Mouse (Mus musculus) liver, postnatal 0 days (tissue): ENCODE data around the gene Dock9. TPM values are rescaled to one million over a fixed set of nuclear protein-coding genes. Genes with fewer than 3 reads are reported as not detected.

Experiments used
- ATAC-seq: fragments of 200-750 bp; cut with Nextera tagmentation; 2 replicates; pipeline ENCODE4 v1.8.0; 2017; ENCODE audit warnings: mild to moderate bottlenecking, moderate library complexity
- DNase-seq: peaks from one replicate; pipeline ENCODE4 v3.0.0-alpha.2; 2016
- H3K27ac ChIP-seq: fragments of 300-500 bp; sonication (generic); 2 replicates; pipeline ENCODE4 v1.5.1; 2014; ENCODE audit warnings: antibody characterized with exemption, moderate library complexity, mild to moderate bottlenecking, low read depth
- H3K27me3 ChIP-seq: fragments of 300-500 bp; sonication (generic); 2 replicates; pipeline ENCODE4 v1.6.1; 2014; ENCODE audit warnings: low read length, control low read depth, mixed read lengths; ENCODE audit not compliant: insufficient read depth
- H3K36me3 ChIP-seq: fragments of 300-500 bp; sonication (generic); replicated peaks from 2 replicates; pipeline ENCODE4 v1.6.1; 2014; ENCODE audit warnings: mild to moderate bottlenecking, control low read depth, low read length, moderate library complexity, mixed read lengths; ENCODE audit not compliant: insufficient read depth
- H3K4me1 ChIP-seq: fragments of 300-500 bp; sonication (generic); 2 replicates; pipeline ENCODE4 v1.6.1; 2014; ENCODE audit warnings: antibody characterized with exemption, mild to moderate bottlenecking, control low read depth; ENCODE audit not compliant: insufficient read depth
- H3K4me2 ChIP-seq: fragments of 300-500 bp; sonication (generic); 2 replicates; pipeline ENCODE4 v1.6.1; 2014; ENCODE audit warnings: low read depth, mild to moderate bottlenecking, low read length, moderate library complexity, mixed read lengths
- H3K4me3 ChIP-seq: fragments of 300-500 bp; sonication (generic); 2 replicates; pipeline ENCODE4 v1.5.1; 2014; ENCODE audit warnings: low read depth, low read length
- H3K9ac ChIP-seq: fragments of 300-500 bp; sonication (generic); replicated peaks from 2 replicates; pipeline ENCODE4 v1.6.1; 2014; ENCODE audit warnings: mild to moderate bottlenecking, moderate library complexity
- H3K9me3 ChIP-seq: fragments of 300-500 bp; sonication (generic); 2 replicates; pipeline ENCODE4 v1.6.1; 2016; ENCODE audit warnings: mild to moderate bottlenecking, control low read depth, low read length, mixed read lengths
- CTCF ChIP-seq: sonication (generic); IDR thresholded peaks from 2 replicates; pipeline ENCODE4 v1.5.1; 2016; ENCODE audit warnings: antibody characterized with exemption, low read depth
- EP300 ChIP-seq: IDR thresholded peaks from 2 replicates; pipeline ENCODE4 v1.6.1; 2016; ENCODE audit warnings: antibody characterized with exemption, low read depth, mild to moderate bottlenecking
- WGBS: fragments of 180-500 bp; shearing (Covaris S2); extraction: QIAGEN DNeasy Blood & Tissue Kit; methylation state at CpG from one replicate; pipeline ENCODE4 v1.1.7; 2014; ENCODE audit not compliant: insufficient replicate concordance; 5-methylcytosine and 5-hydroxymethylcytosine counted together
- polyA plus RNA-seq: library from polyadenylated mRNA; unstranded; fragments of >200 nt; fragmentation: Nextera tagmentation; extraction: Ambion mirVana; gene quantifications from 2 replicates; pipeline ENCODE4 v1.2.1, GENCODE M21; 2015

Gene Dock9
- polyA plus RNA-seq, 1 experiment from 2014 or later = 1.4 TPM

DNA sequence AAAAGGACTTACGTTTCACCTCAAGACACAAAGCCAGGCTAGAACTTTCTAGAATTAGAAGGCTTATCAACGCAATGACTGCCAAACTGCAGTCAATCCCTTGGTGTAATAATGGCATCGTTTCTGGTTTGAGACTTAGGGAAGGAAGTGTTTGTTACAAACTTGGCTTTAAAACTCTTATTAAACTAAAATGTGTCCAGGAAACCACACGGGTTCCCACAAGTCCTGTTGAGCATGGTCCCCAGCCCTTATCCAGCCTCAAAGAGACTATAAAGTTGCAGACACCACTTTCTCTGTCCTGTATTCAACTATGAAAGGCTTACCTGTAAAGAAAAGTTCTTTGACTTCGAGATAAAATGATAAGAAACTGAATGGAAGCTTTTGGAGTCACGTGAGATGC lies 149.9 kb downstream of the Dock9 start:
- ATAC-seq = no peak
- Histone ChIP-seq H3K9ac (no peak overlapping the region), H3K4me2 (no peak overlapping the region), H3K27ac (peak overlapping the region; percentile 30; the same call in 1 of the 2 replicates), H3K4me3 (no peak overlapping the region), H3K36me3 (no peaks in the 10 kb centered on the region), H3K9me3 (no peaks in the 10 kb centered on the region), H3K27me3 (no peaks in the 10 kb centered on the region), H3K4me1 (peaks cover 7% of the 10 kb centered on the region)
- no peak for DNase-seq
- 42% methylated on average over 6 of the region's 6 CpGs for WGBS
- TF ChIP-seq CTCF (no peak), EP300 (no peak)

DNA sequence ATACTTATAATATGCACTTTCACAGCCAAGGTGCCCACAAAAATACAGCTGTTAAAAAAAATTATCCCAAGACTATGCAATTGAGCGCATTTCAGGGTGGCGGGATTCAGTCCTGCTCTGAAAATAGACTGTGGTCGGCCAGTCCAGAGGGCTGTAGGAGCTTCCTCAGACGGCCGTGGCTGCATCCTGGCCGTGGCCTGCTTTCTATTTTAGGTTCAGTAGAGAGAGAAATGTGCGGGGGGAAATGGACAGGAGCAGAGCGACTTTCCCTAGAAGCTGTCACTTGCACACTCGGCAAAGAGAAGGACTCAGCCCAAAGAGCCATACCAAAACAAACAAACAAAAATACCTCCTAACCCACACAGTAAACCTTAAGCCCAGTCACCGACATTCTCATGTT lies 151.0 kb downstream of the Dock9 start:
- H3K4me2 ChIP-seq = peak overlapping the region; percentile 7; the same call in 1 of the 2 replicates
- peak overlapping the region; percentile 41; the same call in 1 of the 2 replicates for H3K27ac ChIP-seq

DNA sequence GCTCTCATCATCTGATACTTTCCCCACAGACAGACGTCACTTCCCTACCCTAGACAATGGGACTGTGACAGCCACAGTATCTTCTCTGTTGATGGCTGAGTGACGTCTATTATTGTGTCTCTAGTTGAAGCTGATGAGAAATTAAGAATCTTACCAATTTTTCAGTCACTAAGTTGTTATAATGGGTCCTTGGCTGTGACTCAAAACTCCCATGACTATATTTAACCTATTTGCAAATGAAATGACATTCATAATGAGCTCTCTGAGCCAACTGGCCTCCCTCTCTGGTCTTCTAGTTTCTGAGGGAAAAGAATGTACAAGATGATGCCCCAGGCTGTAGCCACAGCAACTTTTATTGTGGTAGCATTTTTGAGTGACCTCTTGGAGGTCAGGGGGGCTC lies 153.3 kb downstream of the Dock9 start:
- Histone ChIP-seq H3K4me2 (no peak overlapping the region), H3K27me3 (no peaks in the 10 kb centered on the region), H3K4me1 (peaks cover 7% of the 10 kb centered on the region), H3K9me3 (no peaks in the 10 kb centered on the region), H3K9ac (no peak overlapping the region), H3K36me3 (peaks cover 3% of the 10 kb centered on the region), H3K27ac (no peak overlapping the region), H3K4me3 (no peak overlapping the region)
- ATAC-seq = no peak
- 74% methylated on average over 2 of the region's 2 CpGs for WGBS
- TF ChIP-seq CTCF = no peak
- TF ChIP-seq EP300 = no peak
- DNase-seq = no peak

More for the DNA sequence above, 151.0 kb downstream of the Dock9 start:
- H3K9ac ChIP-seq = no peak overlapping the region
- 30% methylated on average over 10 of the region's 10 CpGs for WGBS
- H3K9me3 ChIP-seq = no peaks in the 10 kb centered on the region
- H3K4me3 ChIP-seq = no peak overlapping the region
- no peaks in the 10 kb centered on the region for H3K27me3 ChIP-seq
- DNase-seq (no peak), ATAC-seq (no peak)
- no peak for TF ChIP-seq EP300
- TF ChIP-seq CTCF = no peak
- peaks cover 7% of the 10 kb centered on the region for H3K4me1 ChIP-seq
- H3K36me3 ChIP-seq = no peaks in the 10 kb centered on the region

DNA sequence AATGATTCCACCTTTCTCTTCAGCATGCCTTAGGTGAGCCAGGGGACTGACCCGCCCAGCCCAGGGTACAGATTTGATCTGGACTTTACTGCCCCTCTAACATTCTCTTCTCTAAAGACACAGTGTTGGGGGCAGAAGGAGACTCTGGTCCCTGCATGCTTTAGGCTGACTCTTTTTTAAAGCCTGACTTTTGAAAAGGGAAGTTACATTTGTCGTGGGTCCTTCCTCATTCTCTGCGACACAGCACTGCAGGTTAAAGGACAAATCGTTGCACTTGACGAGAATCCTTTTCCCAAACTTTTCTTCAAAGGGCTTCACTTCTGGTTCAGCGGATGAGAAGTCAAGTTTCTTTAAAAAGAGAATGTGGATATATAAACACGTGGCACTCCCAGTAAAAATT lies 156.4 kb downstream of the Dock9 start:
- ATAC-seq (no peak), DNase-seq (no peak)
- Histone ChIP-seq H3K9me3 (no peaks in the 10 kb centered on the region), H3K4me1 (no peaks in the 10 kb centered on the region), H3K4me2 (no peak overlapping the region), H3K27ac (no peak overlapping the region), H3K36me3 (peaks cover 6% of the 10 kb centered on the region), H3K4me3 (no peak overlapping the region), H3K27me3 (no peaks in the 10 kb centered on the region), H3K9ac (no peak overlapping the region)
- TF ChIP-seq EP300 (no peak), CTCF (no peak)
- 51% methylated on average over 7 of the region's 7 CpGs for WGBS

DNA sequence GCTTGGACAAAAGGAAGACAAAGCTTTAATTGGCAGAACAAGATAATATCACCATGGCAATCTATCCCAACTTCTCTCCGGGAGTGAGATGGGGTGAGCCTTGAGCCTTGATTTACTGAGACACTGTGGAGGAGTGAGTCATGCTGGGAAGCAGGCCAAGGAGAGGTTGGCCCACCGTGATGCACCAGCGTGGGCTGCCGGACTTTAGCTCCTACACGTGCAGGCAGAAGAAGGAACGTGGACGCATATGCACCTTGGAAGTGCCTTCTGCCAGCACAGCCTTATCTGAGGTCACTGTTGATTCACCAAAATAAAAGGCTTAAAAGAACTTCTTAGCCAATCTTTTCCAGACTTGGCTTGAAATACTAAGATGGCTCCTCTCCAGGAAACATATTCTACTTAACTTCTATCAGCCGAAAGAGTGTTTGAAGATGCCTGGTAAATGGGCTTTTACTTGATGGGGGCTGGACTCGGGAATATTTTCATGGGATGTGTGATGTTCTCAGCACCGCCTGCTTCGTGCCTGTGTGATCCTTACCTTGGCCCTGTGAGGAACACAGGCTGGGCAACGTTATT lies 160.6 kb downstream of the Dock9 start:
- no peak for ATAC-seq
- H3K9me3 ChIP-seq = no peaks in the 10 kb centered on the region

DNA sequence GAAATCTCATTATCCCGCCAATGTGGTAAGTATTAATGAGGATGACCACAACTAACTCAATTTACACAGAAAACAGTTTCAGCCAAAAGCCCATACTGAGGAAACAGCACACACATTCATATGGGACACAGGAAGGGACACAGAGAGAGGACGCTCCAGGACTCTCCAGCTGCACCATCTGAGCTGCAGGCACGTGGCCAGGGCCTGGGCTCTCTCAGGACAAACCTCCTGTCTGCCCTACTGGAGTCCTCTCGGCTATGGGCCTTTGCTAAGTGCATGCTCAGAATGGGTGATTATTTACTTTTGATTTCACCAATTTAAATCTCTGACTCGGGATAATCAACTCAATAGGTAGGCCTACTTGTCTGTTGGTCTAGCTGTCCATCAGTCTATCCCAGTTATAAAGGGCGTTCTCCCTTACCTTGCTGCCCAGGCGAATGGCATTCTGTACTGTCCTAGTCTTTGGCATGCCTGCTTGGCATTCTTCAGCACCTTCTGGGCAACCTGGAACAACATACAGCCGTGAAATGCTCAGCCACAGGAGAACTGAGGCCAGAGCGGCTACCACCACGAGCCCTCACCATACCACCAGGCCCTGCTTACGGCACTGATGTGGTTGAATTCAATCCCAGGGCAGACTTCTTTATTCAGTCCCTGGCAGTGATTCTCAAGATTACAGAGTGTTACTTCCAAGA lies 162.8 kb downstream of the Dock9 start:
- Histone ChIP-seq H3K9ac (no peak overlapping the region), H3K4me2 (no peak overlapping the region), H3K27ac (no peak overlapping the region), H3K27me3 (no peaks in the 10 kb centered on the region), H3K36me3 (peaks cover 6% of the 10 kb centered on the region), H3K4me1 (no peaks in the 10 kb centered on the region), H3K4me3 (no peak overlapping the region), H3K9me3 (no peaks in the 10 kb centered on the region)
- no peak for DNase-seq
- ATAC-seq = no peak
- TF ChIP-seq CTCF (no peak), EP300 (no peak)
- WGBS = 85% methylated on average over 11 of the region's 11 CpGs

More for the DNA sequence above, 160.6 kb downstream of the Dock9 start:
- Histone ChIP-seq H3K9ac (no peak overlapping the region), H3K4me1 (no peaks in the 10 kb centered on the region), H3K27me3 (no peaks in the 10 kb centered on the region), H3K36me3 (peaks cover 6% of the 10 kb centered on the region), H3K4me2 (no peak overlapping the region), H3K4me3 (no peak overlapping the region), H3K27ac (no peak overlapping the region)
- DNase-seq = no peak
- WGBS = 81% methylated on average over 12 of the region's 12 CpGs
- no peak for TF ChIP-seq EP300
- no peak for TF ChIP-seq CTCF
